Mouse (Mus musculus): ENCODE results near the gene Aoah. TPM values are rescaled to one million over a fixed set of nuclear protein-coding genes. Genes with fewer than 3 reads are reported as not detected.

The Aoah gene
- polyA plus RNA-seq (2017; shearing (Covaris generic)): not detected

GRCm38 (mm10) chr13:20793901-20794300 is at the start of gene Aoah:
Aoah (plus strand) TSS chr13:20794113.

GRCm38 (mm10) chr13:21074847-21075246 is 280.9 kb downstream of the Aoah start, which contains the start of gene Olfr1370:
Olfr1370 (minus strand) TSS chr13:21074947.

